Mouse (Mus musculus) cerebellum, postnatal 10 days (tissue): ENCODE measurements at regions not wholly inside any gene's neighbourhood (a gene's known extent, or its start where the extent isn't known, plus 50 kb on each side); places are given as distances from the start of the nearest gene placed in this dataset.

ENCODE experiments used
- DNase-seq, 2 experiments: peaks; one replicate each; pipeline ENCODE4 v3.0.0; 2021; ENCODE audit warnings: mixed read lengths in 2 of 2

DNA sequence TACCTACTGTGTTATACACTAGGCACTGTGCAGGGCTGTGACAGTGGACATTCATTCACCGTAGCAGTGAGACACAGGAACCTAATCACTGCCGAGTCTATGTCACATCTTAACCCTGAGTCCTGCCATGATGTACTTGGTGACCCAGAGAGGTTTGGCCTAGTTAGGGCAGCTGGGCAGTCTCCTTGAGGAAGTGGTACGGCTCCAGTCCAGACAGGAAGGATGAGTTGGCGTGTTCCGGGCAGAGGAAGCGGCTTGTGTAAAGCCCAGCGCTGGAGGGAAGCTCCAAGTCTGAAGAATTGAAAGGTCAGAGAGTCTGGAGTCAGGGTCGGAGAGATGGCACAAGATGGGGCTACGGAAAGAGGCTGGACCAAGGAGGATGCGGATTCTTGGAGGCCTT, 99.4 kb upstream of the Smim15 start:
- DNase-seq = no peak

- no peak for DNase-seq
These were observed 101.3 kb upstream of the Smim15 start for GRCm38 (mm10) chr13:107942979-107943378.

DNA sequence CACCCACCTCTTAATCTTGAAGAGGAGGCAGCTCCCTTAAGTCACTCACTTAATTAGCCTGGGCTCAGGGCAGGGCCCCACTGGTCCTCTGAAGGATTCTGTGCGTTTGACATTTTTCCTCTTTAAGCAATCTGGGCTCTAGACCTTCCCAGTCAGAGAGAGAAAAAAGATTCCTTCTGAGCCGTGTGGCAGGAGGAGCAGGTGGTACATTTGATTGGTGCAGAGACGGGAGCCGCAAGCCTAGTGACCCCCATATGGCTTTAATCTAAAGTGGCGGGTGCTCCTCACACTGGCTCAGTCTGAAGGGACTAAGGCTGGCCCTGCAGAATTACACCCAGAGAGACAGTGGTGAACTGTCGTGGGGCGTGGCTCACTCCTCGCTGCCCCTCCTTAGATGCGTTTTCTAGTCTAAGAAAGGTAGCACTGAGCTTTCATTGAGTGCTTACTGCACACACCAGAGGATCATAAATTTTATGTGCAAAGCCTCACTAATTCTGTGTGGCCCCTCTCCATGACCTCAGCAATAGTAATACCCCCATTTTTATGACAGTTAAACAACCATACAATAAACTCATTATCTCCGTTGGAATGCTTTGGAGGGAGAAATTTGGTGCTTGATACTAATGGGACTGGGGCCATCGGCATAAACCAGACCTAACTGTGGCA, 101.8 kb upstream of the Smim15 start:
- no peak for DNase-seq

DNA sequence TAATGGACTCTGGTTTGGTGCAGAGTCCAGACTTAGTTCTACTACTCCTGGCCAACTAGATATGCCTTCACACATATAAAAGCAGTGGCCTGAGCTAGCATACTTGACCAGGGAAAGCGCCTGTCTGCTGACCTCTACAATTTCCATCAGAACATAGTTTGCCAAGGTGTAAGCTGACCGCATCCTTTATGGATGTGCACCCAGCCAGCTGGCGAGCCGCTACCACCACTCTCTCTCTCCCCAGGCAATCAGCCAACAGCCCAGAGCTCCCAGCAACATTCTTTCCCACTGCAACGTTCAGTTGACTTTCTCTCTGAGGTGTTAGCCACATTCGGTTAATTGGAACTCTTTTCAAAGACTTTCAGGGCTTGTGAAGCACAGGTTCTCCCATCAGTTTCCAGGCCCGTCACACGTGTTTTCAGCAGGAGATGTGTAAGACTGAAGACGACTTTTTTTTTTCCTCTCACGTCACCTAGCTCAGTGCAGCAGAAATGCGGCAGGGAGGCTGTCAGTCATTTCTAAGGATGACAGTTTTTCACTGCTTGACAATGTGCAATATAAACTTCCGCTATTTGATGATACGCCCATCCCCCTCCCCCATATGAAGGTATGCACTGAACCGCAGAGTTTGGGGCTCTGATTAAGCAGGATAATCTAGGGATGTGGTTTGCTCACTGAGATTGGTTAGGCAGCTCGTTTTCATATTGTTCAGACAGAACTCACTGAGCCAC, 104.2 kb upstream of the Smim15 start:
- DNase-seq = peak; percentile 80 to 85

DNA sequence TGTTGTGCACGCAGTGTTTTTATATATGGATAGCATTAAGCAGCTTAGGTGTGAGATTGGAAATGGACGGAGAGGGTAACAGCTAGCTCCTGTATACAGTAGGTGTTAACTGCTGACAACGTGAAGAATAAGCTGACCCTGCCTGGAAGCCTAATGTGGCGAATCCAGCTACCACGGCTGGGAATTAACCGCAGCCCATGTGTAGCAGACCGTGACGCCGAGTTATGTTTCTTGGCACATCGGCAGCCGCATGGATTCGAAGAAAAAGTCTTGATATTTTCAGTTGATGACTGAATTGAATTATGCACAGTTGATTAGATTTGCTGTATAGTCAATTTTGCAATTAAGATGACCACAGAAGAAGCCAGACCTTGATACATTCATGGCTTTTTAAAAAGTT, 108.6 kb upstream of the Smim15 start:
- DNase-seq = no peak

DNA sequence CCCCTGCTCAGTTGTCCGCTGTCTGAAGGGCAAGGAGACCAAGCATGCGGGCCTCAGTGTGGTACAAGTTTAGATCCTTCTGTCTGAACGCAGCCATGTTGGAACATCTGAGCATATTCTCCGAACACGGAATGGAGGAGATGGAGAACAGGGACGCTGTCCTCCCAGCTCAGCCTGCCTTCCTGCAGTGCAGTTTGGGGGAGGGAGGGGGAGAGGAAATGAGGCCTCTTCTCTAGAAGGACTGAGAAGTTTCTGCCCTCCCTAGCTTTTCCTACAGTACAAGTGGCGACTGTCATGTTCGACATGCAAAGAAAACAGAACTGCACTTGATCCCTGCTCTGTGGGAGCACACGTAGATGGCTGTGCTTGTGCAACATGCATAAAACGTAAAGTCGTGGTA, 109.6 kb upstream of the Smim15 start:
- no peak for DNase-seq

GRCm38 (mm10) chr13:107933598-107934571, 110.4 kb upstream of the Smim15 start:
- no peak for DNase-seq

DNA sequence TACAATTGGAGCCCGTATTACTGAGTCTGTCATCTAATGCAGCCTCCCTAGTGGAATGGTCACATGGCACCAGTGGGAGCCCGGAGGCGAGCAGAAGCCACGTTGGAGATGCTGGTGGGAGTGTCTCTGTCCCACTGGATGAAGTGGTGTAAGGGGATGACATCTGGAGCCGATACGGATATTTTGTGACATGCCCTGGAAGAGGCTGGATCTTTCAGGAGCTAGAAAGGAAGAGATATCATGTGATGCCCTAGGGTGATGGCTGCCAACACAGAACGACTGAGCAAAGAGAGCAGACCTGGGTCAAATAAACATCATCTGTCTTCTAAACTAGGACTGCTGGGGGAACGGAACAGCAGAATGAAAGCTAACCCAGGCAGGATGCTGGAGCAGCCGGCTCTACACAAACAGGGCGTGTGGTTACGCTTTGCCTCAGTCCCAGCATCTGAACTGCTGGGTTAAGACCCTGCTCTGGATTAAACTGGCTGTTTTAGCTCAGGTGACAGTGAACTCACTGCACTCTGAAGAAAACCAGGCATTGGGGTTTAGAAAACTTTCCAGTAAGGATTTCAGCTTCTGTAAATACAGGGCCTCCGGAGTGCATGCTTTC, 111.7 kb upstream of the Smim15 start:
- no peak for DNase-seq

DNA sequence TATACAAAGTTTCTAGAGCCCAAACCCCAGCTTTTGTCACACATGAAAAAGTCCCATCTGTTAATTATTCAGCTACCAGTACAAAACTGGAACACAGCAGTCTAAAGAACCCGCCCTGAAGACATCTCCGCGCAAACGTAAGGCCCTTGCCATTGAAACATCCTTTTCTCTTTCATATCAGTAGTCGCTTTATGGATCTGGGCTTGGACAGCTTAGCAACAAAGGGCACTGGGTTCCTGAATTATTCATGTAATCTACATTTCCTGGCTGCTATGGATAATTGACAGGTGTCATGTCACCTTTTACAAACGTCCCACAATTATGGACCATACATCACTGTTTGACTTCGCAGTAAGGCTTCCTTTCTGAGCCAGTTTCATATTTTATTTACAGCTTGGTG, 113.0 kb upstream of the Smim15 start:
- DNase-seq = no peak

- peak in 1 of 2 experiments; percentile 22 for DNase-seq
These were observed 116.6 kb upstream of the Smim15 start for GRCm38 (mm10) chr13:107927499-107928215.

GRCm38 (mm10) chr13:107925470-107925869, 118.8 kb upstream of the Smim15 start:
- DNase-seq = no peak

GRCm38 (mm10) chr13:107923129-107924114, 120.8 kb upstream of the Smim15 start:
- peak; percentile 73 to 75 for DNase-seq

- no peak for DNase-seq
These were observed 124.8 kb upstream of the Smim15 start for GRCm38 (mm10) chr13:107919403-107919802.

- no peak for DNase-seq
These were observed 125.8 kb upstream of the Smim15 start for GRCm38 (mm10) chr13:107918478-107918877.

DNA sequence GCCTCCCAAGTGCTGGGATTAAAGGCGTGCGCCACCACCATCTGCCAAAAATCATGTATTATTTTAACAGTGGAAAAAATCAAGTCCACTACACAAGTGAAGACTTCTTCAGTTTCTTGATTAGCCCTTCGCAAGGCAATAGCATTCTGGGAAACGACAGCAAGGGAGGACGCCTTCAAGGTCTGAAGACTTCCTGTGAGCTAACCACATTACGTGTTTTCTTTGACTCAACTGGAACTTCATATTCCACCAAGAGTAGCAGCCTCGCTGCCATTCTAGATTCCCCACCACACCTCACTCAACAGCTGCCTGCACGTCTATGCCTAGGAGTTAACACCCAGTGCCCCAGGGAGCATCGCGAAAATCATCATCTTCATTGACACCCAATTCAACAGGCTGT, 126.2 kb upstream of the Smim15 start:
- DNase-seq = no peak

- DNase-seq = no peak
These were observed 126.7 kb upstream of the Smim15 start for GRCm38 (mm10) chr13:107917564-107917963.

DNA sequence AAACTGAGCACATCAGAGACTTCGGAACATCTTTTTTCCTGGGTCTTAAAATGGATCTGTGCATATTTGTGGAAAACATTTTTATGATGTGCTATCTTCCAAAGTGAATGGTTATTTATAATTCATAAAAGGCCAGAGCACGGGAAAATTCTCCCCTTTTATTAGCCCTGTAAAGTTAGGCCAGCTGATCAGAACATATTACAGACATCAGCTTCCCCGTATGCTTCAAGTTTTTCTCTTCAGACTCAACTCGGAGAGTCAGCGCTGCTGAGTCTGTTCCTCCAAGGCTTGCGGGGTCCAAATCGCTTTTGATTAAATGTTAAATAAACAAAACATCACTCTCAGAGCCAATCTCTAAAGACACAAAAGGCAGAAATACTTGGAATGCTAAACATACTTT, 134.1 kb upstream of the Smim15 start:
- DNase-seq = no peak

GRCm38 (mm10) chr13:107909343-107910067, 134.7 kb upstream of the Smim15 start:
- no peak for DNase-seq

DNA sequence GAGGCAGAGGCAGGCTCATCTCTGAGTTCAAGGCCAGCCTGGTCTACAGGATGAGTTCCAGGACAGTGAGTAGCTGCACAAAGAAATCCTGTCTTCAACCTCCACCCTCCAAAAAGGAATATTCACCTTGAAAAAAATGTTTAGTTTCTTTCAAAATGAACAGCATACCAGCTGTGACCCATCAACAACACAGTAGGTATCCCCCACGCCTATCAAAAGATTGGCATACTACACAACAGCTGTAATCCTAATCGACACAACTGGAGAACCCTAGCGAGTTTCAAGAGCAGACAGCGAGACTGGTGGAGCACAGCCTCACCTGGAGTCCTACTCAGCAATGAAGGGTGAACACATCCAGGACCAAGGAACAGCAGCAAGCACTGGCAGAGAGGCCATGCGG, 136.3 kb upstream of the Smim15 start:
- no peak for DNase-seq

- DNase-seq = no peak
These were observed 139.4 kb upstream of the Smim15 start for GRCm38 (mm10) chr13:107904851-107905250.
